Mouse (Mus musculus): ENCODE results near the gene Exosc10.

The Exosc10 gene

DNA sequence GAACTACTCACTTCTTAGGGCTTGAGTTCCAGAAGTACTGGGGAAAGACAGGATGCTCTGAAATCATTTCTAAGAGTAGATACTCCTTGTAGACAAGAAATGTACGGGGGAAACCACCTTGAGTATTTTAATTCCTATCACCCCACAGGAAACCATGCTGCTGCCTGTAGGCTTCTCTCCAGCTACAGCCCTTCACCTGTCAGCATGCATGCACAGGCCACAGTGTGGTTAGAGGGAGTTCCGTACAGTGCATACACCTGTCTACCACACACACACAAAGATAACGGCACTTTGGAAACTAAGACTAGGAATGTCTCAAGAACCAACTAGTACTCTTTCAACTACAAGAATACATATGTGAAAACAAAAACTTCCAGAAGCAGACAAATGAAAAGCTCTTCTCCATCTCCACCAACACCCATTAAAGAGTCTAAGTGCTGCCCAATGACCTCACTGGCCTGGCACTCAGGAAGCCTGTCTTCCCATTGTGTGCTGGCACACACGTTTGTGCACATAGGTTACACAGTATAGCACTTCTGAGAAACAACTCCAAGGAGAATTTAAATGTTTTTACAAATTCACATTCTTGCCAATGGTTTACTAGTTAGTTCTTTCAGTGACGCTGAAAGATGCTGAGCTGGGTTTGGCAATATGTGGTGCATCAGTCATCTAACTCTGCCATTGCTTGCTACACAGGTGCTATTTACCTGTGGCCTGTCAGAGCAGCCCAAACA is 52.6 kb downstream of the Exosc10 start:
- DNase-seq: no peak

DNA sequence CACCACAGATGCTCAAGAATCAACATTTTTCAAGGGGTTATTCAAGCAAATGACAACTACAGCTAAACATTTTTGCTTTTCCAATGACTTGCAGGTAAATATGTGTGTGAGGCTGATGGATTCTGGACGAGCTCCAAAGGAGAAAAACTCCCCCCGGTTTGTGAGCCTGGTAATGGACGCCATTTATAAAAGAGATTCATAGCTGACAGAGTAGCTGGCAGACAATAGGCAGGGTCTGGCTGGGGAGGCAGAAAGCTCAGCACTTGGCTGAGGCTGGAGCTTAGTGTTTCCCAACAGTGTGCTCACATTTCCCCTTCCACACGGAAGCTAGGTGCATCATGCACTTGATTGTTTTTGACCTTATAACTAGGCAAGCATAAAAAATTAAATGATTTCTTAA is 54.3 kb downstream of the Exosc10 start:
- peak; percentile 33 for DNase-seq

DNA sequence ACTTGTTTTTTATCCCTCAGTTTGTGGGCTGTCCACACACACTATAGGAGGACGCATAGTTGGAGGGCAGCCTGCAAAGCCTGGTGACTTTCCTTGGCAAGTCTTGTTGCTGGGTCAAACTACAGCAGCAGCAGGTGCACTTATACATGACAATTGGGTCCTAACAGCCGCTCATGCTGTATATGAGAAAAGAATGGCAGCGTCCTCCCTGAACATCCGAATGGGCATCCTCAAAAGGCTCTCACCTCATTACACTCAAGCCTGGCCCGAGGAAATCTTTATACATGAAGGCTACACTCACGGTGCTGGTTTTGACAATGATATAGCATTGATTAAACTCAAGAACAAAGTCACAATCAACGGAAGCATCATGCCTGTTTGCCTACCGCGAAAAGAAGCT is 55.5 kb downstream of the Exosc10 start:
- no peak for DNase-seq

DNA sequence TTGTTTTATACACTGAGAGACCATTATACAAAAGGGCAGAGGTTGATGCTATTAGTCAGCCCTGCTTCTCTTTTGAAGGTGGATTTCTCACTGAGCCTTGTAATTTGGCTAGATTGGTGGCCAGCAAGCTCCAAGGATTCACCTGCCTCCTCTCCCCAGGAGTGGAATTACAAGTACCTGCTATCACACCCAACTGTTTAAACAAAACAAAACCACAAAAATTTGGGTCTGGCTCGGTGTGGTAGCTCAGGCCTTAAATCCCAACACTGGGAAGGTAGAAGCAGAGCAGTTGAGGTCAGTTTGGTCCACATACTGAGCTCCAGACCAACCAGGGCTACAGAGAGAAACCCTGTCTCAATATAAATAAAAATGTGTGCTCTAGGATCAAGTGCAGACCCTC is 61.6 kb downstream of the Exosc10 start:
- DNase-seq: no peak

DNA sequence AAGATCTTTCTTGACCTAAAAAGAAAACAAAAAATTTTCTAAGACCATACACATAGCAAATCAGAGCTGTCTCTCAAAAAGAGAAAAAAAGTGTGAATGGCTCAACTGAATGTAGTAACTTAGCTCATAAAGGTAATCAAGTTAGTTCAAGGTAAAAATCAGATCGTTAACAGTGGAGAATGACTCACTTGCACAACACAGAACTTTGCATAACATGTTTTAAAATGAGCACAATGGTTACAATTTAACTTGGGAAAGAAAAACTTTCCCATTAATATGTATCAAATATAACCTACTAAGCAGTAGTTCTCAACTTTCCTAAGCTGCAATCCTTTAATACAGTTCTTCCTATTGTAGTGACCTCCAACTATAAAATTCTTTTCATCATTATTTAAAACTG is 62.5 kb downstream of the Exosc10 start:
- DNase-seq: no peak

DNA sequence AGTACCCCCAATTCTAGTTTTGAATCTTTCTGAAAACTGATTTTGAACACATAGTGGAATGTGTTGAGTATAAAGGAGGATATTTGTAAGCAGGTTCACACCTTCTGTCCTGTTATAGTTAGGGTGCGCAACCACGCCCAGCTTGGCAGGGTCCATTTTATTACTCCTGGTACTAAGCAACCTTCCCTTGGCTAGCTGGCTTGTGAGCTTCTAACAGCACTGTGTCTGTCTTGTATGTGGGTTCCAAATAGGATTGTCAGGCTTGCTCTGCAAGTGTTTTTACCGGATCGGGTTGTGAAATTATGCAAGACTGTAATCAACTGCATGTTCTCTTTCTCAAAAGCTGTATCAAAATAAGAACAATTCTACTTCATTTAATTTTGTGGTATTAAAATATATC is 64.3 kb downstream of the Exosc10 start:
- DNase-seq: no peak

DNA sequence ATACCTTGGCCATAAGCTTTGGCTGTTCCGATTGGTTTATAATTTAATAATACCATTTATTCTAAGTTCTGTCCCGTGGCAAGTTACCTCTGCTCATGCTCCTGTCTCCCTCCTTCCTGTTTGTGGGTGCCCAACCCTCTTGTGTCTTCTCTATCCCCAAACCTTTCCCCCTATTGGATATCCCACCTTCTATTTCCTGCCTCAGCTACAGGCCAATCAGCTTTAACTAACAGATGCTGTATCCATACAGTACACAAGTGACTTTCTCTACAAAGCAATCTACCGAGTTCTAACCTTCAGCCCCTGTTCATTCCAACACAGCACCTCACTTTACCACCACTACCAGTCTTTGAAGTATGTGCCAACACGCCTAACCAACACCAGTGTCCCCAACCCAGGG is 65.4 kb downstream of the Exosc10 start:
- no peak for DNase-seq

DNA sequence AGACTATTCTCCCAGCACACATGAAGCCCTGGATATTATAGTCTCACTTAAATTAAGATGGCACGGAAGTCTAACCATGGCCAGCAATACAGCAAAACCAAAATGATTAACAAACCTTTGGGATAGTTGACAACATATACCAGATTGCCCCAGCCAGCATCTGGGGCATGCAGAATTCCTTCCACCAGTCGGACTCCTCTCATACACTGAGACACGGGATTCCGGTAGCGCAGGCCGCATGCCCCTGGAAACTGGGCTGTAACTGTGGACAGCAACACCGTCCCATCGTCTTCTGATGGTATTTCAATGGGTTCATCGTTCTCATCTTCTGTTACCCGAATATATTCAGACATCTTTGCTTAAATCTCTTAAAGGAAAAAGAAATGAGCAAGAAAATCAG is 66.8 kb downstream of the Exosc10 start:
- no peak for DNase-seq

DNA sequence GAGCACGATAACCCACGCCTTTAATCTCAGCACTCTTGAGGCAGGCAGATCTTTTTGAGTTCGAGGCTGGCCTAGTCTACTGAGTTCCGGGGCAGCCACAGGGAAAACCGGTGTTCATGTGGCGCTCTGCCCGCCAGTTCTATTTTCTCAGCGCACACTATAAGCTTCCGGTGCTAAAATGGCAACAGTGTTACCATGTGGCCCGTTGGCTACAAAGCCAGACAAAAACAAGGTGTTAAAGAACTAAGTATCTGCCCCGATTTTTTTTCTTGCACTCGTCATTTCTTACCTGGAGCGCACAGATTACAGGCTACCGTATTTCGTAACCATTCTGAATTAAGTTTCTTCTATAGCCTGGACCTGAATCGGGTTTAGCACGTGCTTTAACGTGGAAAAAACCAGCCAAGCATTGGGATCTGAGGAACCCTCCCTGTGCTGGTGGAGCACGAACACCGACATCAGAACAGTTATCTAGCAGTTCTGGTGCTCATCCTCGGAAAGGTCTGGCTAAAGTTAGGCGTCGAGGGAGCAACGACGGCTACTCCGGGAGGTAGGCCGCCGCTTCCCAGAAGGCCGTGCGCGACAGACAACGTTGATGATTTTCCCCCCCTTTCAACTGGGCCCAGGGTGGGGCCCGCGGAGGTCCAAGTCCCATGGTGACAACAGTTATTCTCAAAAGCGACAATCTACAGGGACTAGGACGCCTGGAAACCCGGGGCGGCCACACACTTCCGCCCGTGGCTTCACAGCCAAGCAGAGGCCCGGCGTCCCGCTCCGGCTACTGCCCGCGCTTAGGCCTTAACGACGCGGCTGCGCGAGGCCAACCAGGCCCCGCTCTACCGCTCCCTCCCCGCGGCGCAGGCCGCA is 67.8 kb downstream of the Exosc10 start:
- peak; percentile 29 for DNase-seq

DNA sequence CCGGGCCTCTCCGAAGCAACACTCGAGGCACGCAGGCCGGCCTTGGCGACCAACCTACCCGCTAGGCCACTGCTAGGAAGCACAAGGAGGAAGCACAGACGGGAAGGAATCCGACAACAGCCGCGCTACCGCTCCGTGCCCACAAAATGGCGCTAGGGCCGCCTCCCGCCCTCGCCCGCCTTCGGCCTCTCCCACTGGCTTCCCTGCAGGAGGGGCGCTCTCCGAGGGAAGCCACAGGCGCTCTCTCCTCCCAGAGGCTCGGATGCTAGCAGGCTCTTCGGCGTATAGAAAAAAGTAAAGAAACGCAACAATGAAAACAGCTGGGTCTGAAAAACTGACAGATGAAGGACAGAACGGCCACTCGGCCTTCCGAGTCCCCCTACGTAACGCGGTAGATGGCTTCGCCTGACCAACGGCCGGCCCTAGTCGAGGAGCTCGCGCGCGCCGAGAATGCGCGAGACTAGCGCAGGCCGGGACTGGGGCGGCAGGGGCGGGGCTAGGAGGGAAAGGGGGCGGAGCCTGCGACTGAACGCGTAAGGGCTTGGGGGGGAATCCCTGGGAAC is 68.5 kb downstream of the Exosc10 start, which contains the start of gene Tardbp:
TSS of gene Tardbp (minus strand) at position 397 of the 563 bp plus-strand sequence.
- DNase-seq: peak; percentile 98

DNA sequence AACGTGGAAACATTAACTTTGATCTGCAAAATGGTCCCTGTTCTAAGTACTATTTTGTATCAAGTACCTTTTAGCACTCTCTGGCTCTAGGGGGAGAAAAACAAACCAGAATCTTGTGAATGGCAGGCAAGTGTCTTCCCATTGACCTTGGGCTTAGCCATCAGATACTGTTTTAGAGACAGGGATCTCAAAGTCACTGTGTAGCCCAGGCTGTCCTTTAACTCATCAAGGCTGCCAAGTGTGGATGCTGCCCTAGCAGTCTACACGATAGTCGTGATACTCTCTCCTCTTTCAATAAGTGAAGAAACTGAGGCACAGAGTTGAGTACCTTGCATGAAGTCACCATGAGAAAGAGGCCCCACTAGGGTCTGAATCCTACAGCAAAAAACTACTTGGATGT is 69.0 kb downstream of the Exosc10 start:
- DNase-seq: no peak
